Mouse (Mus musculus) heart, embryonic 11.5 days (tissue): ENCODE measurements around the gene Gm15517. TPM values are rescaled to one million over a fixed set of nuclear protein-coding genes. Genes with fewer than 3 reads are reported as not detected.
A peak's percentile ranks its signal among the peaks of the same experiment; 100 is the strongest.

Experiments used
- ATAC-seq: fragments of 200-750 bp; cut with Nextera tagmentation; replicated peaks from 2 replicates; pipeline ENCODE4 v1.8.0; 2017; ENCODE audit warnings: moderate library complexity; ENCODE audit not compliant: insufficient number of reproducible peaks, low FRiP score, low TSS enrichment
- H3K27ac ChIP-seq: fragments of 300-500 bp; sonication (generic); 2 replicates; pipeline ENCODE4 v1.5.1; 2014; ENCODE audit warnings: mild to moderate bottlenecking, low read depth, low read length
- H3K27me3 ChIP-seq: fragments of 300-500 bp; sonication (generic); 2 replicates; pipeline ENCODE4 v1.6.1; 2014; ENCODE audit warnings: mild to moderate bottlenecking, low read length, mixed read lengths; ENCODE audit not compliant: control insufficient read depth, insufficient read depth
- H3K36me3 ChIP-seq: fragments of 300-500 bp; sonication (generic); 2 replicates; pipeline ENCODE4 v1.6.1; 2014; ENCODE audit warnings: mild to moderate bottlenecking, low read length, moderate library complexity, mixed read lengths; ENCODE audit not compliant: control insufficient read depth, insufficient read depth
- H3K4me1 ChIP-seq: fragments of 300-500 bp; sonication (generic); 2 replicates; pipeline ENCODE4 v1.6.1; 2014; ENCODE audit warnings: low read length; ENCODE audit not compliant: control insufficient read depth, insufficient read depth
- H3K4me2 ChIP-seq: fragments of 300-500 bp; sonication (generic); 2 replicates; pipeline ENCODE4 v1.6.1; 2014; ENCODE audit warnings: mild to moderate bottlenecking, moderate library complexity
- H3K4me3 ChIP-seq: fragments of 300-500 bp; sonication (generic); 2 replicates; pipeline ENCODE4 v1.5.1; 2014; ENCODE audit warnings: low read depth, low read length
- H3K9ac ChIP-seq: fragments of 300-500 bp; sonication (generic); 2 replicates; pipeline ENCODE4 v1.6.1; 2014; ENCODE audit warnings: mild to moderate bottlenecking, low read depth, low read length, moderate library complexity
- H3K9me3 ChIP-seq: fragments of 300-500 bp; sonication (generic); replicated peaks from 2 replicates; pipeline ENCODE4 v1.6.1; 2016; ENCODE audit warnings: low read length; ENCODE audit not compliant: control insufficient read depth
- WGBS: fragments of 180-500 bp; shearing (Covaris S2); extraction: QIAGEN DNeasy Blood & Tissue Kit; methylation state at CpG from one replicate; pipeline ENCODE4 v1.1.7; 2014; ENCODE audit not compliant: insufficient replicate concordance; 5-methylcytosine and 5-hydroxymethylcytosine counted together
- polyA plus RNA-seq: library from polyadenylated mRNA; unstranded; fragments of >200 nt; fragmentation: Nextera tagmentation; extraction: Ambion mirVana; gene quantifications from 2 replicates; pipeline ENCODE4 v1.2.1, GENCODE M21; 2014

The Gm15517 gene
- polyA plus RNA-seq, 1 experiment from 2014 or later, result not detected

- Histone ChIP-seq H3K4me2 (peak within 1 kb of the TSS; percentile 81), H3K9ac (peak within 1 kb of the TSS; percentile 60), H3K27me3 (peaks cover 77% of the 10 kb centered on the region), H3K4me1 (peaks cover 14% of the 10 kb centered on the region), H3K9me3 (no peaks in the 10 kb centered on the region), H3K36me3 (no peaks in the 10 kb centered on the region), H3K4me3 (peak within 1 kb of the TSS; percentile 50), H3K27ac (no peak within 1 kb of the TSS)
- 12% methylated on average over 14 of the region's 22 CpGs for WGBS
- no peak for ATAC-seq
Observed at GRCm38 (mm10) chr7:44309475-44310284, 48.4 kb downstream of the Gm15517 start, which contains the start of gene Shank1. Gene Shank1 (plus strand): TSS chr7:44310253.

GRCm38 (mm10) chr7:44310285-44310877 is 49.1 kb downstream of the Gm15517 start:
- Histone ChIP-seq H3K27ac (no peak overlapping the region), H3K4me2 (peak overlapping the region; percentile 81), H3K4me1 (peaks cover 14% of the 10 kb centered on the region), H3K36me3 (no peaks in the 10 kb centered on the region), H3K9me3 (no peaks in the 10 kb centered on the region), H3K9ac (peak overlapping the region; percentile 60), H3K27me3 (peaks cover 78% of the 10 kb centered on the region), H3K4me3 (peak overlapping the region; percentile 50)
- WGBS, result 1% methylated on average over 36 of the region's 40 CpGs
- ATAC-seq, result peak; percentile 19; the same call in 1 of the 2 replicates

- no peak overlapping the region for H3K27ac ChIP-seq
- no peaks in the 10 kb centered on the region for H3K9me3 ChIP-seq
- peak overlapping the region; percentile 50 for H3K4me3 ChIP-seq
- 0 out of 2 replicates have a peak overlapping the region, but pooled peaks have one; percentile 39 for H3K9ac ChIP-seq
- H3K27me3 ChIP-seq, result peaks cover 78% of the 10 kb centered on the region
- peak overlapping the region; percentile 81 for H3K4me2 ChIP-seq
- no peaks in the 10 kb centered on the region for H3K36me3 ChIP-seq
- peak; percentile 49 for ATAC-seq
- H3K4me1 ChIP-seq, result peaks cover 11% of the 10 kb centered on the region
- under 1% methylated on average over 36 of the region's 38 CpGs for WGBS
Observed at GRCm38 (mm10) chr7:44310878-44311712, 49.8 kb downstream of the Gm15517 start.

Other genes with a start within 250 kb of the Gm15517 start
- not detected in 2 replicates for gene Klk1b26, start 249.3 kb upstream of the Gm15517 start, polyA plus RNA-seq
- not detected in 2 replicates for gene Klk1b27, start 209.2 kb upstream of the Gm15517 start, polyA plus RNA-seq
- gene Klk1b21, start 159.1 kb upstream of the Gm15517 start, polyA plus RNA-seq, result not detected in 2 replicates
- not detected in 2 replicates for gene Klk1b22, start 148.8 kb upstream of the Gm15517 start, polyA plus RNA-seq
- not detected in 2 replicates for gene Klk1b16, start 124.7 kb upstream of the Gm15517 start, polyA plus RNA-seq
- gene Klk1b24, start 73.2 kb upstream of the Gm15517 start, polyA plus RNA-seq, result not detected in 2 replicates
- gene Klk1b3, start 63.3 kb upstream of the Gm15517 start, polyA plus RNA-seq, result not detected in 2 replicates
- gene Klk1b4, start 54.0 kb upstream of the Gm15517 start, polyA plus RNA-seq, result not detected in 2 replicates
- not detected in 2 replicates for gene Klk1b5, start 45.5 kb upstream of the Gm15517 start, polyA plus RNA-seq
- not detected in 2 replicates for gene Klk1, start 36.1 kb upstream of the Gm15517 start, polyA plus RNA-seq
- gene Gm36864, start 25.3 kb upstream of the Gm15517 start, polyA plus RNA-seq, result not detected in 2 replicates
- gene 1700028J19Rik, start 14.8 kb upstream of the Gm15517 start, polyA plus RNA-seq, result 0.68 and 1.7 TPM in 2 replicates
- gene 2410002F23Rik, start 14.7 kb upstream of the Gm15517 start, polyA plus RNA-seq, result 61.5 and 76.0 TPM in 2 replicates
- not detected in 2 replicates for gene Acp4, start 4.1 kb upstream of the Gm15517 start, polyA plus RNA-seq
- 0.65 and 0.84 TPM in 2 replicates for gene Clec11a, start 45.5 kb downstream of the Gm15517 start, polyA plus RNA-seq
- gene Shank1, start 48.8 kb downstream of the Gm15517 start, polyA plus RNA-seq, result 1.1 and 1.3 TPM in 2 replicates
- gene Syt3, start 122.7 kb downstream of the Gm15517 start, polyA plus RNA-seq, result 0.32 and 0.59 TPM in 2 replicates
- 0.65 and 1.0 TPM in 2 replicates for gene 1700008O03Rik, start 124.4 kb downstream of the Gm15517 start, polyA plus RNA-seq
- gene Lrrc4b, start 167.6 kb downstream of the Gm15517 start, polyA plus RNA-seq, result 2.4 and 3.5 TPM in 2 replicates
- gene Aspdh, start 203.9 kb downstream of the Gm15517 start, polyA plus RNA-seq, result 1.3 and 1.5 TPM in 2 replicates
- gene Josd2, start 206.5 kb downstream of the Gm15517 start, polyA plus RNA-seq, result 169 and 181 TPM in 2 replicates
- gene Emc10, start 235.1 kb downstream of the Gm15517 start, polyA plus RNA-seq, result 75.1 and 87.1 TPM in 2 replicates
- gene Fam71e1, start 235.1 kb downstream of the Gm15517 start, polyA plus RNA-seq, result 8.9 and 10.6 TPM in 2 replicates